Mouse (Mus musculus): Measurements from ENCODE around the gene Dact2.

GRCm38 (mm10) chr17:14187096-14187495 is 17.0 kb downstream of the Dact2 start:
- TF ChIP-seq POLR2A (IDR thresholded peaks at IDR 0.05; ENCODE audit: borderline replicate concordance, low read depth, low read length) (no peak), CTCF (IDR thresholded peaks at IDR 0.05; ENCODE audit: low read depth, low read length) (no peak)

Data from bone marrow macrophage, adult 2 months (primary cell).